Mouse (Mus musculus) lung, embryonic 15.5 days (tissue): ENCODE measurements around the gene Scin. TPM values are rescaled to one million over a fixed set of nuclear protein-coding genes. Genes with fewer than 3 reads are reported as not detected.

Experiments used
- ATAC-seq: fragments of 200-750 bp; cut with Nextera tagmentation; 2 replicates; pipeline ENCODE4 v1.8.0; 2017; ENCODE audit warnings: moderate number of reproducible peaks, borderline replicate concordance; ENCODE audit not compliant: low FRiP score, low TSS enrichment; ENCODE audit errors: extremely low read depth
- H3K27ac ChIP-seq: fragments of 300-500 bp; sonication (generic); 2 replicates; pipeline ENCODE4 v1.5.1; 2015; ENCODE audit warnings: moderate library complexity, mild to moderate bottlenecking, inconsistent platforms
- H3K27me3 ChIP-seq: fragments of 300-500 bp; sonication (generic); 2 replicates; pipeline ENCODE4 v1.6.1; 2015; ENCODE audit warnings: inconsistent platforms
- H3K36me3 ChIP-seq: fragments of 300-500 bp; sonication (generic); 2 replicates; pipeline ENCODE4 v1.6.1; 2015; ENCODE audit warnings: inconsistent platforms
- H3K4me1 ChIP-seq: fragments of 300-500 bp; sonication (generic); 2 replicates; pipeline ENCODE4 v1.6.1; 2015; ENCODE audit warnings: inconsistent platforms
- H3K4me2 ChIP-seq: fragments of 300-500 bp; sonication (generic); 2 replicates; pipeline ENCODE4 v1.6.1; 2015; ENCODE audit warnings: inconsistent platforms, mild to moderate bottlenecking, moderate library complexity
- H3K4me3 ChIP-seq: fragments of 300-500 bp; sonication (generic); 2 replicates; pipeline ENCODE4 v1.5.1; 2015; ENCODE audit warnings: mild to moderate bottlenecking, inconsistent platforms
- H3K9ac ChIP-seq: fragments of 300-500 bp; sonication (generic); 2 replicates; pipeline ENCODE4 v1.6.1; 2015; ENCODE audit warnings: inconsistent platforms
- H3K9me3 ChIP-seq: fragments of 300-500 bp; sonication (generic); 2 replicates; pipeline ENCODE4 v1.6.1; 2016; ENCODE audit warnings: inconsistent platforms
- WGBS: fragments of 180-500 bp; shearing (Covaris S2); methylation state at CpG from one replicate; pipeline ENCODE4 v1.1.7; 2015; 5-methylcytosine and 5-hydroxymethylcytosine counted together
- polyA plus RNA-seq: library from polyadenylated mRNA; unstranded; fragments of >200 nt; fragmentation: Nextera tagmentation; extraction: Ambion mirVana; gene quantifications from 2 replicates; pipeline ENCODE4 v1.2.1, GENCODE M21; 2015

Scin gene
- polyA plus RNA-seq, 1 experiment from 2014 or later, result 1.2 TPM

DNA sequence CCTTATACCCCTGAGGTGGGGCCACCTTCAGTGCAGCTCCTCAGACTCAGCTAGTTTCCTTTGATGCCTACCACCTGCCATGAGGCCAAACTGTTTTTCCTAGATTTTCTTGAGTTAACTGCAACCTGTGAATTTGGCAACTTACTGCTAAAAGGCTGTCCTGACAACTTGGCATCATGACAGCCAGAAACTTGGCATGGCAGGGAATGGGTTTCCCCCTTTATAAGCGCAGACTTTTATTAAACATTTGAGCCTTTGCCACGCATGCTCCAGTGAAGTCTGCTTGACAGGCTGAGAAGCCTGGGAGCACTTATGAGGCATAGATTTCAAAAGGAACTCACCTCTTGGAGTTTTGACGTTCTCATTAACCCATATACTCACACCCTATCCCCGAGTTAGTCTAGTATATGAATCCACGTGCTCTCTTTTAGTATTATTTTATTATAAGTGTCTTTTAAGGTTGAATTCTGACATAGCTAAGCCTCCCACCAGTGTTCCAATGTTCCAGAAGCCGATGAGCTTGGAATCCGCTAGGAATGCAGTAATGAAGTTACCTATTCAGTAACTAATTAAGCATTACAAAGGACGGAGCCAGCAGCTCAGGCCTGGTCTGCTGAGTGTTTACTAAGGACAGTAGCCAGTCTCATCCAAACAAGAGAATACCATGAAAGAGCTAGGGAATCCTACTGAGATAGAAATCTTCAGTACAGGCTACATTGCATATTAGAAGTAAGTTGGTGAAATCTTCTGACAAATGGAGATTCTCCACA is 90.0 kb downstream of the Scin start:
- 87% methylated on average over 8 of the region's 8 CpGs for WGBS
- H3K4me2 ChIP-seq, result no peak overlapping the region
- no peaks in the 10 kb centered on the region for H3K9me3 ChIP-seq
- no peaks in the 10 kb centered on the region for H3K36me3 ChIP-seq
- H3K9ac ChIP-seq, result no peak overlapping the region
- ATAC-seq, result no peak
- no peaks in the 10 kb centered on the region for H3K27me3 ChIP-seq
- no peak overlapping the region for H3K27ac ChIP-seq
- H3K4me3 ChIP-seq, result no peak overlapping the region
- no peaks in the 10 kb centered on the region for H3K4me1 ChIP-seq

GRCm38 (mm10) chr12:40040067-40040466 is 94.0 kb downstream of the Scin start:
- ATAC-seq, result no peak
- Histone ChIP-seq H3K9me3 (no peaks in the 10 kb centered on the region), H3K4me3 (no peak overlapping the region), H3K9ac (no peak overlapping the region), H3K27ac (no peak overlapping the region), H3K36me3 (no peaks in the 10 kb centered on the region), H3K27me3 (no peaks in the 10 kb centered on the region), H3K4me2 (no peak overlapping the region), H3K4me1 (peaks cover 8% of the 10 kb centered on the region; the same call in 1 of the 2 replicates)

GRCm38 (mm10) chr12:40037876-40038463 is 96.1 kb downstream of the Scin start, which contains the start of gene Arl4a:
TSS of gene Arl4a (minus strand) at chr12:40038025.
- Histone ChIP-seq H3K4me3 (peak within 1 kb of the TSS; percentile 95), H3K9ac (peak within 1 kb of the TSS; percentile 68), H3K27me3 (no peaks in the 10 kb centered on the region), H3K4me2 (peak within 1 kb of the TSS; percentile 80), H3K9me3 (no peaks in the 10 kb centered on the region), H3K36me3 (no peaks in the 10 kb centered on the region), H3K4me1 (peaks cover 8% of the 10 kb centered on the region; the same call in 1 of the 2 replicates), H3K27ac (peak within 1 kb of the TSS; percentile 92)
- WGBS, result under 1% methylated on average over 62 of the region's 68 CpGs
- peak; percentile 91 for ATAC-seq

GRCm38 (mm10) chr12:40037226-40037813 is 96.7 kb downstream of the Scin start:
- H3K9ac ChIP-seq, result peak overlapping the region; percentile 68
- no peaks in the 10 kb centered on the region for H3K36me3 ChIP-seq
- peak overlapping the region; percentile 80 for H3K4me2 ChIP-seq
- no peaks in the 10 kb centered on the region for H3K9me3 ChIP-seq
- under 1% methylated on average over 58 of the region's 60 CpGs for WGBS
- H3K4me3 ChIP-seq, result peak overlapping the region; percentile 95
- H3K27ac ChIP-seq, result peak overlapping the region; percentile 92
- H3K4me1 ChIP-seq, result peaks cover 8% of the 10 kb centered on the region; the same call in 1 of the 2 replicates
- ATAC-seq, result peak; percentile 99
- no peaks in the 10 kb centered on the region for H3K27me3 ChIP-seq

- Histone ChIP-seq H3K4me3 (peak overlapping the region; percentile 95), H3K4me2 (peak overlapping the region; percentile 80), H3K27me3 (no peaks in the 10 kb centered on the region), H3K9me3 (no peaks in the 10 kb centered on the region), H3K4me1 (peaks cover 8% of the 10 kb centered on the region; the same call in 1 of the 2 replicates), H3K36me3 (no peaks in the 10 kb centered on the region), H3K9ac (peak overlapping the region; percentile 65), H3K27ac (peak overlapping the region; percentile 77; the same call in 1 of the 2 replicates)
- under 1% methylated on average over 11 of the region's 11 CpGs for WGBS
- no peak for ATAC-seq
Observed at GRCm38 (mm10) chr12:40036666-40037065, 97.4 kb downstream of the Scin start.

DNA sequence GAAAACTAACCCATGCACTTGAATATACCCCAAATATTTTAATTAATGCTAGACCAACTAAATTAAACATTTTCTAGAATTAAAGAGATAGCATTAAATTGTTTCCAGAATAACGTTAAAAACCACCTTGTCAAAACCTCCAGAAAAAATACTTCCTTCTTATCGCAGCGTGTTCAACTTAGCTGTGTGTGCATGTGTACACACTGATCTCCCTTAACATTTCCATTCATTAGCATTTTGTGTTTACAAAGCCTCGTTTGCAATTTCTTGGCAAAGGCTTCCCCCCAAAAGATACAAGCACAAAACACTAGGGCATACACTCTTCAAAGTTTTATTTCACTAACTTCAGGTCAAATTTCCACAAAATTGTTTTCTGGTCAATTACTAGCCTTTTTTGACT is 98.5 kb downstream of the Scin start:
- Histone ChIP-seq H3K4me3 (peak overlapping the region; percentile 95; the same call in 1 of the 2 replicates), H3K4me2 (peak overlapping the region; percentile 80; the same call in 1 of the 2 replicates), H3K27me3 (no peaks in the 10 kb centered on the region), H3K9ac (no peak overlapping the region), H3K9me3 (no peaks in the 10 kb centered on the region), H3K27ac (no peak overlapping the region), H3K36me3 (no peaks in the 10 kb centered on the region), H3K4me1 (peaks cover 8% of the 10 kb centered on the region; the same call in 1 of the 2 replicates)
- no peak for ATAC-seq
- WGBS, result 63% methylated on average over 4 of the region's 4 CpGs

DNA sequence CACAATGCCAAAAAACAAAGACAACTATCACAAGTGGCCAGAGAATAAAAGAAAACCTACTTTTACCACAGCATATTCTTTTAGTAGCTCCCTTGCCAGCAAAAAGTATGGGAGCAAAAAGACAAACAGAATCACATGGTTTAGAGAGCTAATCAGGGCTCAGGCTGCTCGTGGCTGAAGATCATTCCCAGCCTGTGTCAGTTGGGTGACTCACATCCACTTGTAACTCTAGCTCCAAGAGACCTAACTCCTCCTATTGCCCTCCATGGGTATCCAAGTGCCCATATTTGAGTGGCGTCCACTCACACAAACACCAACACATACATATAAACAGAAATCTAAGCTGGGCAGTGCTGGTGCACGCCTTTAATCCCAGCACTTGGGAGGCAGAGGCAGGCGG is 104.8 kb downstream of the Scin start:
- H3K27me3 ChIP-seq, result no peaks in the 10 kb centered on the region
- no peaks in the 10 kb centered on the region for H3K9me3 ChIP-seq
- H3K4me1 ChIP-seq, result no peaks in the 10 kb centered on the region
- ATAC-seq, result no peak
- WGBS, result 72% methylated on average over 4 of the region's 4 CpGs
- no peak overlapping the region for H3K27ac ChIP-seq
- H3K36me3 ChIP-seq, result no peaks in the 10 kb centered on the region
- H3K4me2 ChIP-seq, result no peak overlapping the region
- no peak overlapping the region for H3K9ac ChIP-seq
- no peak overlapping the region for H3K4me3 ChIP-seq

GRCm38 (mm10) chr12:40027846-40028245 is 106.2 kb downstream of the Scin start:
- Histone ChIP-seq H3K27ac (no peak overlapping the region), H3K4me1 (no peaks in the 10 kb centered on the region), H3K9ac (no peak overlapping the region), H3K4me3 (no peak overlapping the region), H3K27me3 (no peaks in the 10 kb centered on the region), H3K4me2 (no peak overlapping the region), H3K36me3 (no peaks in the 10 kb centered on the region), H3K9me3 (no peaks in the 10 kb centered on the region)
- WGBS, result 81% methylated on average over 3 of the region's 3 CpGs
- ATAC-seq, result no peak

- no peaks in the 10 kb centered on the region for H3K36me3 ChIP-seq
- H3K9me3 ChIP-seq, result no peaks in the 10 kb centered on the region
- H3K27ac ChIP-seq, result no peak overlapping the region
- WGBS, result 47% methylated on average over 3 of the region's 3 CpGs
- no peaks in the 10 kb centered on the region for H3K4me1 ChIP-seq
- no peak for ATAC-seq
- no peak overlapping the region for H3K9ac ChIP-seq
- no peaks in the 10 kb centered on the region for H3K27me3 ChIP-seq
- H3K4me2 ChIP-seq, result no peak overlapping the region
- H3K4me3 ChIP-seq, result no peak overlapping the region
Observed at GRCm38 (mm10) chr12:40027444-40027843, 106.6 kb downstream of the Scin start.

DNA sequence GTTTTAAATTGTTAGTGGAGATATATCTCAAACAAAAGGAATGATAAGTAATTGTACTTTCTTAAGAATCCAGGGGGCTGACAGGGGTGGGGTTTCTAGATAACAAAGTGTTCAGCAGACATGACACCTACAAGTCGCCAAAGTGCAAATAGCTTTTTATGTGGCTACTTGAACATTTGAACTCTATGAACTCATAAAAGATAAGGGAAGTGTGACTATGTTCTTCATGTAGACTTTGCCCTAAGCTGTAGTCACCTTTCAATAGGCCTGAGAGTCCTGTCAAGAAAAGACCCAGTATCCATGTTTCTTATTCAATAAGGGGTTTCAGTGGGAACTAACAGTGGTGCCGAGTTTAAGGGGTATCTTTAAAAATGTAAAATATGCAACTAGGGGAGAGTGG is 110.1 kb downstream of the Scin start:
- H3K27ac ChIP-seq, result no peak overlapping the region
- no peaks in the 10 kb centered on the region for H3K4me1 ChIP-seq
- no peak overlapping the region for H3K4me3 ChIP-seq
- no peaks in the 10 kb centered on the region for H3K27me3 ChIP-seq
- WGBS, result 17% methylated on average over 2 of the region's 2 CpGs
- no peak overlapping the region for H3K4me2 ChIP-seq
- no peaks in the 10 kb centered on the region for H3K9me3 ChIP-seq
- no peak for ATAC-seq
- no peaks in the 10 kb centered on the region for H3K36me3 ChIP-seq
- H3K9ac ChIP-seq, result no peak overlapping the region

DNA sequence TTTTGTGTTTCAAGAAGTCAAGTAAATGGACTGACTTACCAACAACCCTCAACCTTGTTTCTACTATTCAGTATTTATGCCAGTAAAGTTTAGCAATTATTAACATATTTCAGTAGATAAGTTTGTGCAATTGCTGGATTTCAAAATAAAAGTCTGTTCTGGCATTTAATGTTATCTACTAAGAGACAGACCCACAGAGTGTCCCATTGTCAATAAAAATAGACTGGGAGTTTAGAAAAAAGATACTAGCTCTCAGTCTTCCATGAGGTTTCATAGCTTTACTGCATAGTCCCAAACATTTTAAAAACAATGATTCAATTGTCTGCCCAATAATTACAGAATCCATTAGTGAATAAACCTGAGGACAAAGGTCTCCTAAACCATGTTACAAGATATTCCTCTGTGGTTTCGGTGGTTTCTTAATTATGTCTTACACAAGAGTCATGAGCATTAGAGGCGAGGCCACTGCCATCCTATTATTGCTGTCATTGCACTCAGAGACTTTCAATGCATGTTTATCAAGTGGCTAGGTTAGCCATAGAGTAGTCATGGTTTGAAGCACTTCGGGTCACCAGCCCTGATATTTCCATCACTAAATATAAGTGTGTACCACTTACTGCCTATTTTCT is 110.9 kb downstream of the Scin start:
- ATAC-seq, result no peak
- no peaks in the 10 kb centered on the region for H3K27me3 ChIP-seq
- H3K4me1 ChIP-seq, result no peaks in the 10 kb centered on the region
- H3K27ac ChIP-seq, result no peak overlapping the region
- H3K4me3 ChIP-seq, result no peak overlapping the region
- H3K9me3 ChIP-seq, result no peaks in the 10 kb centered on the region
- WGBS, result 76% methylated on average over 3 of the region's 3 CpGs
- H3K36me3 ChIP-seq, result no peaks in the 10 kb centered on the region
- H3K4me2 ChIP-seq, result no peak overlapping the region
- H3K9ac ChIP-seq, result no peak overlapping the region
